Mouse (Mus musculus): ENCODE measurements around the gene Opn4.

Gene Opn4

DNA sequence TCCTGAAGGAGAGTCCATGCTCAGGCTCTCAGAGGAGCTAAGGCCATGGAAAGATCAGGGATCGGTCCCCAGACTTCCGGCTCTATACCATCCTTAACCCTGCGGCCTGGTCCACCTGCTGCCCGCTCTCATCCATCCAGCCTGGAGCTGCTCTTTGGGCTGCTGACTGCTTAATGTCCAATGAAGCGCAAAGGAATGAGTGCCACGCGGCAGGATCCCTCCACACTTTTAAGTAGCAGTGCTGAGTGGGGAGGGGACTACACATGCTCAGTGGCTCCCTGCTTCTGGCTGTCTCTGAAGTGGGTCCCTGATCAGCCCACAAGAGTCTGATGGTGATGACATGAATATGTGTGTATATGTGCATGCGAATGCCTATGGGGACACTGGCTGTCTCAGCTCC lies at the start of gene Opn4:
Gene Opn4, minus strand, starts transcription at position 202 of the 400 bp plus-strand sequence.
- no peak for DNase-seq (ENCODE audit: low spot score)

DNA sequence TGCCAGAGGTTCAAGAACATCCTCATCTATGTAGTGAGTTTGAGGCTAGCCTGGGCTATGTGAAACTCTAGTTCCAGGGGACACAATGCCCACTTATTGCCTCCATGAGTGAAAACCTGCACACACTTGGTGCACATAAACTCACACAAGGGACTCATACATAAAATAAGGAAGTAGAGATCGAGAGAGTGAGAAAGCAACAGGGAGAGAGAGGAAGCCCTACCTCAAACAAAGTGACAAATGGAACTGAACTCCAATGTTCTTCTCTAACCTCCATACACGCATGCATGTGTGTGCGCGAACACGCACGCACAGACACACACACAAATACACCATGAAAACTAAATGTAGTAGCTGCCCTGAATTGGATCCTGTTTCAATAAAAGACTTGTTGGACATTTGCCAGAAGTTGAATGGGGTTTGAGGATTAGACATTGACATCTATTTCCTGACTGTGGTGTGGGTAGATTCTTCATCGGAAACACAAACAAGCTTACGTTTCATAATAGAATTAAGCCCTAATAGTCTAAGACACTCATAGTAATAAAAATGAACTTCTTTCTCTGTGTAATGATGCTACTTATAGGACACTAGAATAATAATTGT lies 48.0 kb upstream of the Opn4 start:
- DNase-seq (ENCODE audit: low spot score): no peak

DNA sequence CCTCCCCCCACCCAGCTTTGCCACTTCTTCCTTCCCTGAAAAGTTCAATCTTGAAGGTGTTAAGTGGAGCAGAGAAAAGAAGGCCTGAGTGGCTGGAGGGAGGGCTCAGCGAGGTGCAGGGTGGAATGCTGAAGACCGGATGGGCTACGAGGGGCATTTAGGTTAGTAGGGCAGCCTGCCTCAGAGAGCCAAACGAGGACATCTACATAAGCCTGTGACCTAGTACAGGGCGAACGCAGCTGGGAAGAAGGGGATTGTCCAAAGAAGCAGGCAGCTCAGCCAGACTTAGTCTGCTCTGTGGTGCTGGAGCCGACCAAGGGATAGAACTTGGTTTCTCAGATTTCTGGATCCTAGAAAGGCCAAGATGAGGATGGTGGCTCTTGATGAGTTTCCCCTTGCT lies 44.2 kb upstream of the Opn4 start:
- no peak for DNase-seq (ENCODE audit: low spot score)

GRCm38 (mm10) chr14:34635721-34636120 lies 35.8 kb upstream of the Opn4 start:
- no peak for DNase-seq (ENCODE audit: low spot score)

- DNase-seq (ENCODE audit: low spot score): no peak
Measured at GRCm38 (mm10) chr14:34635192-34635591, 35.2 kb upstream of the Opn4 start.

DNA sequence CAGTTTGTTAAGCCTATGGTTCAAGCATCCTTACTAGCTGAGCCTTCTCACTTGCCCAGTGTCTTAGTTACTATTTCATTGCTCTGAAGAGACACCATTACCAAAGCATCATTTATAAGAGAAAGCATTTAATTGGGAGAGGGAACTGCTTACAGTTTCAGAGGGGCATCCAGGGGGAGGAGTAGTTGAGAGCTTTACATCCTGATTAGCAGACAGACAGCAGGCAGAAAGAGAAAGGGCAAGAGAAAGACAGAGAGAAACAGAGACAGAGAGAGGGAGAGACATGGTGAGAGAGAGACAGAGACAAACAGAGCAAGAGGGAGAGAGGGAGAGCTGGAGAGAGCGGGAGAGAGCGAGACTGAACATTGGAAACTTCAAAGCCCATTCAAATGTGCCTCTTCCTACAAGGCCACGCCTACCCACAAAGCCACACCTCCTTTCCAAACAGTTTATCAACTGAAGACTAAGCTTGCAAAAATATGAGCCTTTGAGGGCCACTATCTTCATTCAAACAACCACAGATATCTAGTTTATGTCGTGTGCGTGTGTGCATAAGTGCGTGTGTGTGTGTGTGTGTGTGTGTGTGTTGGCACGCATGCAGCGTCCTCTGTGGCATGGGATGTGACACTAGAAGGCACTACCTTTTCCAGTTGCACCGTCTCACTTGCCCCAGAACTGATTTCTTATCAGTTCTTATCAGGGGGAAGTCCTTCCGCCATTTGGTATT lies 32.9 kb upstream of the Opn4 start:
- DNase-seq (ENCODE audit: low spot score): no peak

GRCm38 (mm10) chr14:34626824-34627223 lies 26.9 kb upstream of the Opn4 start:
- no peak for DNase-seq (ENCODE audit: low spot score)

- no peak for DNase-seq (ENCODE audit: low spot score)
Measured at GRCm38 (mm10) chr14:34623531-34624210, 23.7 kb upstream of the Opn4 start.

- no peak for DNase-seq (ENCODE audit: low spot score)
Measured at GRCm38 (mm10) chr14:34623074-34623473, 23.1 kb upstream of the Opn4 start.

- DNase-seq (ENCODE audit: low spot score): peak; percentile 47
Measured at GRCm38 (mm10) chr14:34620611-34621376, 20.9 kb upstream of the Opn4 start.

GRCm38 (mm10) chr14:34618808-34619207 lies 18.9 kb upstream of the Opn4 start:
- DNase-seq (ENCODE audit: low spot score): no peak

GRCm38 (mm10) chr14:34616821-34617220 lies 16.9 kb upstream of the Opn4 start:
- DNase-seq (ENCODE audit: low spot score): peak; percentile 77

DNA sequence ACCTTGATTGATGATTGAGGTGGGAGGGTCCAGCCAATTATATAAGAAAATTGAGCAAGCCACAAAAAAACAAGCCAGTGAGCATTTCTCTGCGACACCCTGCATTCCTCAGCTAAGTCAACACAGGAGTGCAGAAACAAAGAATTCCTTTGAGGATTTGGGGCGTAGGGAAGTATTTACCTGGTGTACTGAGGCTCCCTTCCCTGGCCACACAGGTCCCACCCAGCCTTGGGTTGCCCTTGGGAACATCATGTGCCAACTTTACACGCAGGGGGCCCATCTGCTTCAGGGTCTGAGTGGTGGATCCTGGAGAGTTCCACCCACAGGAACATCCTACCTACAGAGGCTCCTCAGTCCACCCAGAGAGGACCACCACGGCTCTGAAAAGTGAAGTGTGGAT lies 15.7 kb upstream of the Opn4 start:
- no peak for DNase-seq (ENCODE audit: low spot score)

GRCm38 (mm10) chr14:34615082-34615481 lies 15.1 kb upstream of the Opn4 start:
- DNase-seq (ENCODE audit: low spot score): no peak

DNA sequence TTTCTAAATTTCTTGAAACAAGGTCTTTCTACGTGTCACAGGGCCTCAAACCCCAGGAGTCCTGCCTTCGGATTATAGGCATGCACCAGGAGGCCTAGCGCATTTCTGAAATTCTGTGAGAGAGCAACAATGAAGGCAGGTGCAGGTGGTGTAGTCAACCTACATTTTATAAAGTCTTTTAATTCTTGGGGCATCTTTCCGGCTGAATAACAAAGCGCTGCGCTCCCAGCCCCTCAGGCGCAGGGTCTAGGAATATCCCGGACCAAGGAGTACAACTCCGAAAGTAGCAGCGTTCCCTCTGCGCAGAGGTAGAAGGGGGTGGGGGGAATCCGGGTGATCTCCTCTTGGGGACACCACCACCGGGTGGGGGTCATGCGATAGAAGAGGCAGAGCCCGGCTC lies 14.6 kb upstream of the Opn4 start:
- no peak for DNase-seq (ENCODE audit: low spot score)

DNA sequence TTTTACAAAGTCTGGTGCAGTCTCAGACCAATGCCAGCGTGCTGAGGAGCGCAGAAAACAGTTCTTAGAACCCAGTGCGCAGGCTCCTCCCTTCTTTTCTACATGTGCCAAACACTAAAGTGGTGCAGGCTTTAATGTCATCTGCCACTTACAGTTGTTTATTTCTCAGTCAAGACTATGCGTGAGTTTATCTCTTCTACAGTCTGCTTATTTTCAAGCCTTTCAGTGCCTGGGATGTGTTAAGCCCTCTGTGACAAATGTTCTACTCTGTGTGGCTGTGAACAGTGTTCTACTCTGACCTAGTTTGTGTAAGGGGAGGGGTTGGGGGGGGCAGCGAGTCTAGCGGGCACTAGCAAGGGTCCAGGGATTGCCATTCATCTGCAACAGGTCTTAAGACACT lies 13.6 kb upstream of the Opn4 start:
- DNase-seq (ENCODE audit: low spot score): no peak

GRCm38 (mm10) chr14:34612222-34612621 lies 12.3 kb upstream of the Opn4 start:
- DNase-seq (ENCODE audit: low spot score): no peak

DNA sequence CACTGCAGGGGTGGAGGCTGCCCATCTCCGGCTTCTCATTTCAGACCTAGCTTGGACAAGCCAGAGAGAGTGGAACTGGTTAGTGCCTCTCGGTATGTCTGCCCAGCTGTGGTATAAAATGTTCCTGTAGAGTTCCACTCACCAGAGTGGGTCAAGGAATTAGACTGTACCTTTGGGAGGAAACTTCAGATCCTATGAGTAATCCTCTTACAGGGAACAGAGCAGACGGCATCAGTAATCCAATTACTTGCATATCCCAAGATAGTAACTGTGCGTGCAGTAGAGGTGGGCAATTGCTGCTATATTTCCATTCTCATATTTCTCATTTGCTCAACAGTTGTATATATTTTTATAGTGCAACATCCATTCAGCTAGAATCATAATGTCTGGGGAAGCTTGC lies 11.6 kb upstream of the Opn4 start:
- no peak for DNase-seq (ENCODE audit: low spot score)

- no peak for DNase-seq (ENCODE audit: low spot score)
Measured at GRCm38 (mm10) chr14:34601910-34602309, 2.0 kb upstream of the Opn4 start.

DNA sequence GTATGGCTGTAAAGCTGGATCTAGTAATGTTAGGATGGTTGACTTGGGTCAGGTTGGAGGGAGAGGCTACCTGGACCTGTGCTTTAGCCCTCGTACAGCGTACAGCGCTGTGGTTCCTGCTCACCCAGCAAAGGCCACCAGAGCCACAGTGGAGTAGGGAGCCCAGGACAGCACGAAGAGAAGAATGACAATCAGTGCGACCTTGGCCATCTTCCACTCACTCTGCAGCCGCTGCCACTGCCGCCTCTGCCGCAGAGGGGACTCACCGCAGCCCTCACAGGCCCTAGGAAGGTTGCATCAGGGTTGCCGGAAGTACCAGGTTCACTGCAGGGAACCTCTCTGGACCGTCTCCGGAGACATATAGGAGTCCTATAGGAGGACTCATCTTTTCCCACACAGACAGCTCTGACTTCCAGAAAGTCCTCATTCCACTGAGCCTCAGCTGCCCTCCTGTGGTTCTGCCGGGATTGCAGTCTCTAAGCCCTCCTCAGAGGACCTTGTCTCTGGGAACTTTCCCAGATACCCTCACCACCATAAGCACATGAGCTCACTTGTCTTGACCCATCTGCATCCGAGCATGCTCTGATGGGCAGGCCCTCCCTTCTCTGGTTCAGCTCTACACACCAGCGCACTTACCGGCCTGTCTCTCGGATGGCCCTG lies 4.2 kb downstream of the Opn4 start:
- DNase-seq (ENCODE audit: low spot score): no peak

DNA sequence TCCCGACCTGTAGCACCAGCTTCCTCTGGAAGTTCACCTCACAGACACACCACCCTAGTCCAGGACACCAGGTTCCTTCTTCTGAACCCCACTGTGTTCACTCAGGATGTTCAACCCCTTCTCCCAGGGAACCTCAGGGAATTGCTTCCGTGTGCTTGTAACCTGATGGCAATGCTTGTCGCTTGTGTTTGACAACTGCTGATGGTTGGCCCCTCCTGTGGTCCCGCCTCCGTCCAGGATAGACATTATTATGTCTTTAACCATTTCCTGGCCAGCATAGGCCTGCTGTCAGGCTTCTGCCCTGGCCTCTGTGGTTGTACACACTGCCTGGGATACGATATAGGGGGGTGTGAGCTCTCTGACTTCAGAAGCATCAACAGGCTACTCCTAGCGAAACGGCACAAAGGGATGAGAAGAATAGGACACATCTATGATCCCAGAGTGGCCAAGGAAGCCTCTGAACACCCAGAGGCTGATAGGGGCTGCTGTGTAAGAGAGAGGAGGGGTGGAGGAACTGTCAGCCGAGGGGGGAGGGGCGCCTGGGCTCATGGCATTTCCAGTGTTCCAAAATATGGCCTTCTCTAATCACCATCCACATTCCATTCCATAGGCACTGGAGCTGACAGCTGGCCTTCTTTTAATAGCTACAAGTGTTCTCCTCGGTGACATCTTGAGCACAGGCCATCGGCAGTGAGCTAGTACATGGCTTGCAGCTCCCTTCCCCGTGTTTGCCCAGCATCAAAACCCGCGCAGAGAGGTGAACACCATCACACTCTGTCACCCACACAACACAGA lies 8.0 kb downstream of the Opn4 start:
- no peak for DNase-seq (ENCODE audit: low spot score)
